Mouse (Mus musculus) activated CD4-positive, CD25-positive, alpha-beta regulatory T cell (primary cell): ENCODE results near the gene Vmp1. TPM values are rescaled to one million over a fixed set of nuclear protein-coding genes. Genes with fewer than 3 reads are reported as not detected.

Experiments used
- polyA plus RNA-seq, 2 experiments: library from polyadenylated mRNA; unstranded; fragments of 100-300 nt; shearing (Covaris generic); gene quantifications; one replicate each; pipeline ENCODE4 v1.2.1; 2017

The Vmp1 gene
- polyA plus RNA-seq: 100 to 1,000 TPM; 184 to 281 TPM

GRCm38 (mm10) chr11:86683395-86684125 is at the start of gene Vmp1, which contains the start of gene Ptrh2:
Gene Vmp1 (minus strand): TSS chr11:86683836.
Gene Ptrh2 (plus strand): TSS chr11:86683985.

GRCm38 (mm10) chr11:86544639-86545299 is 138.9 kb downstream of the Vmp1 start, which contains the start of the genes Rps6kb1 and Tubd1:
Gene Rps6kb1 (minus strand): TSS chr11:86544805.
Gene Tubd1 (plus strand): TSS chr11:86544991.

Other genes starting within 250 kb of the Vmp1 start
- gene Rnft1, start 199.2 kb downstream of the Vmp1 start, polyA plus RNA-seq: 10 to 100 TPM; 47.6 to 57.9 TPM
- 10 to 100 TPM; 43.0 to 56.0 TPM for gene Rps6kb1, start 139.0 kb downstream of the Vmp1 start, polyA plus RNA-seq
- 1 to 10 TPM; 8.1 to 9.2 TPM for gene Tubd1, start 138.8 kb downstream of the Vmp1 start, polyA plus RNA-seq
- gene Ptrh2, start 149 bp upstream of the Vmp1 start, polyA plus RNA-seq: 1 to 10 TPM; 8.5 to 9.0 TPM
- gene Cltc, start 73.7 kb upstream of the Vmp1 start, polyA plus RNA-seq: 100 to 1,000 TPM in 1 of 2 experiments, 10 to 100 TPM in 1; 98.2 to 138 TPM
- gene Dhx40, start 123.9 kb upstream of the Vmp1 start, polyA plus RNA-seq: 10 to 100 TPM; 34.5 to 34.8 TPM